7 mouse cellular contexts compared by ENCODE assay signal in genomic region chr1:121096551-121097550, GRCm38 (mm10).
DNase-seq lines count a peak whose midpoint lies in the region; ATAC-seq and TF ChIP-seq lines count a peak whose summit lies in the region.

No protein-coding gene starts in this region.

- TF ChIP-seq POLR2A in brain, embryonic 14.5 days (IDR thresholded peaks at IDR 0.05; ENCODE audit: borderline replicate concordance, extremely low read depth, insufficient read depth, insufficient read length, poor library complexity, severe bottlenecking): no peak
- no peak for TF ChIP-seq POLR2A in heart, adult 2 months (IDR thresholded peaks at IDR 0.05; ENCODE audit: insufficient read depth, low read depth, low read length)
- TF ChIP-seq POLR2A in kidney, adult 2 months (IDR thresholded peaks at IDR 0.05; ENCODE audit: low read depth, low read length): no peak
- TF ChIP-seq POLR2A in lung, adult 2 months (IDR thresholded peaks at IDR 0.05; ENCODE audit: borderline replicate concordance, extremely low read depth, low read depth, low read length): no peak

- H3K9ac ChIP-seq in heart, adult 2 months (ENCODE audit: low read depth, low read length): peak overlapping the region; percentile 10; the same call in 1 of the 2 replicates

- peak overlapping the region; percentile 50 for H3K4me3 ChIP-seq in heart, adult 2 months
- H3K4me3 ChIP-seq in kidney, adult 2 months (ENCODE audit: insufficient read depth, low read depth, low read length): peak overlapping the region; percentile 10
- H3K4me3 ChIP-seq in lung, adult 2 months (replicated peaks; ENCODE audit: extremely low read depth, low read depth, low read length): peak overlapping the region; percentile 39

- no peak for TF ChIP-seq CTCF in brain, embryonic 14.5 days (IDR thresholded peaks at IDR 0.05; ENCODE audit: borderline replicate concordance, extremely low read depth, insufficient read depth, insufficient read length)
- no peak for TF ChIP-seq CTCF in heart, adult 2 months (IDR thresholded peaks at IDR 0.05)
- no peak for TF ChIP-seq CTCF in kidney, adult 2 months (conservative IDR thresholded peaks at IDR 0.05; ENCODE audit: insufficient read depth, insufficient read length, low read depth, low read length)
- no peak for TF ChIP-seq CTCF in lung, adult 2 months (IDR thresholded peaks at IDR 0.05; ENCODE audit: insufficient read depth, low read length)

- DNase-seq in Muller cell, postnatal 12 days (ENCODE audit: inconsistent ontology term): peak; percentile 37
- peak; percentile 76 for DNase-seq in brain, embryonic 14.5 days (ENCODE audit: low read depth)
- peak; percentile 35 to 48 for DNase-seq in heart, adult 2 months
- peak; percentile 53 for DNase-seq in kidney, adult 2 months
- DNase-seq in lung, adult 2 months: peak; percentile 11
- peak; percentile 43 for DNase-seq in skeletal muscle tissue, adult 2 months (ENCODE audit: low read depth, low spot score)

- 10% methylated on average over 28 of the region's 28 CpGs for WGBS in heart, adult 2 months
- 9% methylated on average over 28 of the region's 28 CpGs for WGBS in kidney, adult 2 months
- 7% methylated on average over 28 of the region's 28 CpGs for whole genome bisulfite sequencing in lung, adult 2 months

- no peaks in the 10 kb centered on the region for H3K27me3 ChIP-seq in heart, adult 2 months (ENCODE audit: control insufficient read depth, insufficient read depth, low read length)
- H3K27me3 ChIP-seq in kidney, adult 2 months (replicated peaks; ENCODE audit: control insufficient read depth, insufficient read depth, low read length): no peaks in the 10 kb centered on the region

- no peaks in the 10 kb centered on the region for H3K79me2 ChIP-seq in heart, adult 2 months (replicated peaks; ENCODE audit: control insufficient read depth, insufficient read depth, low read length)

- TF ChIP-seq EP300 in heart, adult 2 months (IDR thresholded peaks at IDR 0.05; ENCODE audit: insufficient read depth, low read depth, low read length): no peak

- no peak for ATAC-seq in erythroid progenitor cell, adult 5-6 weeks (replicated peaks; ENCODE audit: low FRiP score, poor library complexity, severe bottlenecking)

- intact Hi-C loops in heart, adult 2 months (cut with DNase I): loop anchor here (5.0 kb wide), 1 partner anchor 230 kb away; no protein-coding TSS in a partner anchor

- peak overlapping the region; percentile 38 for H3K27ac ChIP-seq in heart, adult 2 months
- no peak overlapping the region for H3K27ac ChIP-seq in kidney, adult 2 months (ENCODE audit: insufficient read depth, low read depth, low read length)

- H3K36me3 ChIP-seq in heart, adult 2 months (ENCODE audit: control insufficient read depth, insufficient read depth, low read length): no peaks in the 10 kb centered on the region
- no peaks in the 10 kb centered on the region for H3K36me3 ChIP-seq in kidney, adult 2 months (ENCODE audit: control insufficient read depth, insufficient read depth, low read length)

- no peaks in the 10 kb centered on the region; the same call in 1 of the 2 replicates for H3K4me1 ChIP-seq in heart, adult 2 months (ENCODE audit: control insufficient read depth, insufficient read depth, low read length)
- no peaks in the 10 kb centered on the region for H3K4me1 ChIP-seq in kidney, adult 2 months (ENCODE audit: control insufficient read depth, insufficient read depth, low read length)
- no peaks in the 10 kb centered on the region for H3K4me1 ChIP-seq in lung, adult 2 months (ENCODE audit: control insufficient read depth, insufficient read depth, low read length)

Comparison
In these comparisons a context has a peak if more than half of its experiments do, and no peak if none do; other contexts are left out.
1. DNase-seq: peak in every context shown above with its lines; median percentile 76 in brain, embryonic 14.5 days; 53 in kidney, adult 2 months; 43 in skeletal muscle tissue, adult 2 months; 42 in heart, adult 2 months; 37 in Muller cell, postnatal 12 days; 11 in lung, adult 2 months.